Mouse (Mus musculus): Measurements from ENCODE around the gene Slc22a15. TPM values are rescaled to one million over a fixed set of nuclear protein-coding genes. Genes with fewer than 3 reads are reported as not detected.

Slc22a15 gene
- 7.0 and 8.0 TPM in 2 replicates for polyA plus RNA-seq (2012; rRNA removed)

DNA sequence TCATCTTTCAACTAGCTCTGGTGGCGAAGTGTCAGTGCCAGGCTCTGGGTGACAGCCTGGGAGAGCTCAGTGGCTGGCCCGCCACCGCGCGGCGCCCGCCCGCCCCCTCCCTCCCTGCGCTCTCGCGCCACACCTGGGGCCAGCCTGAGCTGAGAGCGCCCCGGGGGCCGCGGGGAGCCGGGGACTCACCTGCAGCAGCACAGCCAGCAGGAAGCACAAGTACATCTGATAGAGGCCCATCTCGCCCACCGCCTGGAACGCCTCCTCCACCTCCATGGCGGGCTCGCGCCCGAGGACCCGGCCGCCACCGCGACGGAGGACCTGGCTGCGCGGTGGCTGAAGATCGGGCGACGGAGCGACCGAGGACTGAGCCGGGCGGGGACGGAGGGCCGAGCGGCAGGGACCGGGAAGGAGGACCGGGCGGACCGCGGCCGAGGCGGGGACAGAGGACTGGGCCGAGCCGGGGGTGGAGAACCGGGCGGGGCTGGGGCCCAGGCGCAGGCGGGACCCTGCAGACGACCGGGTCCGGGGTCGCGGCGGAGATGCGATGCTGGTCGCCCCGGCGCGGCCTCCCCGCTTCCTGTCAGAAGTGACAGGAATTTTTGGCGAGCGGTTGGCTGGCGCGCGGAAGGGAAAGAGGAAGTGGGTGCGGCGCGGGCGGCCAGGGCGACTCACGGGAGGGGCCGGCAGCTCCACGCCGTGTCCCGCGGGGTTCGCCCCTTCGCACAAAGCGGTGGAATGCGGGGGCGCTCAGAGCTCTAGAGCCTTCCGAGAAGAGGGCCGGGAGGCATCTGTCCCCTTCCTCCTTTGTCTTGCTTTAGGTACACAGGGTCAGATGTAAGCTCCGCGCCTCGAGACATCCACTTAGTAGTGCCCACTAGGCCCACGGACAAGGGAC lies at the start of gene Slc22a15:
Slc22a15 (minus strand) TSS at position 611 of the 898 bp plus-strand sequence.
- DNase-seq = peak; percentile 71
- H3K27me3 ChIP-seq (ENCODE audit: control insufficient read depth, insufficient read depth, low read length) = no peaks in the 10 kb centered on the region
- no peaks in the 10 kb centered on the region for H3K36me3 ChIP-seq (ENCODE audit: control insufficient read depth, insufficient read depth, low read length)
- WGBS = under 1% methylated on average over 92 of the region's 92 CpGs
- H3K27ac ChIP-seq (ENCODE audit: control insufficient read depth, insufficient read depth, low read length) = no peak within 1 kb of the TSS
- TF ChIP-seq POLR2A (IDR thresholded peaks at IDR 0.05; ENCODE audit: control insufficient read depth, extremely low read depth, insufficient read depth, low read length, poor library complexity) (0 out of 2 replicates have a peak, but pooled peaks have one; percentile 30), CTCF (IDR thresholded peaks at IDR 0.05; ENCODE audit: borderline replicate concordance, control insufficient read depth, extremely low read depth, insufficient read depth, low read length, poor library complexity) (no peak)
- H3K4me3 ChIP-seq (ENCODE audit: control insufficient read depth, insufficient read depth, low read length) = peak within 1 kb of the TSS; percentile 84
- peaks cover 7% of the 10 kb centered on the region for H3K4me1 ChIP-seq (replicated peaks; ENCODE audit: control insufficient read depth, insufficient read depth, low read length)

DNA sequence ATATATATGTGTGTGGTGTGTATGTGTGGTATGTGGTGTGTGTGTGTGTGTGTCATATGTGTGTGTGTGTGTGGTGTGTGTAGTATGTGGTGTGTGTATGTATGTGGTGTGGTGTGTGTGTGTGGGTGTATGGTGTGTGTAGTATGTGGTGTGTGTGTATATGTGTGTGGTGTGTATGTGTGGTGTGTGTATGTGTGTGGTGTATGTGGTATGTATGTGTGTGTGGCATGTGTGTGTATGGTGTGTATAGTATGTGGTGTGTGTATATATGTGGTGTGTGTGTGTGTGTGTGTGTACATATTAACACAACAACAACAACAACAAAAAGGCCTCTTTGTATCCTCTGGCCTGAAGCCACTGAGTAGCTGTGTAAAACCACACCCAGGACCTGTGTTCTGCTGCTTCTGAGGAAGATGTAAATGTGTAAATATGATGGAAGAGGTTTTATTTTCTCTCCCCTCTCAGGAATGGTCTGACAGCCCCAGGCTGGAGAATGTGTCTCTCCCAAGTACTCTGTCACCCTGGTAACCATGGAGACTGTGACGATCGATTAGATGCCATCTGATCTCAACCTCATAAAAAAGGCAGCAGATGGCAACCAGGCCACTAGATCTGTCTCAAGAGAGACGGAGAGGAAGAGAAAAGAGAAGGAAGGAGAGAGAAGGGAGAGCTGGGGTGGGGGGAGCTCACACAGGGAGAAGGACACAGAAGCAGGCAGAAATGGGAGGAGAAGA lies 42.7 kb upstream of the Slc22a15 start:
- 66% methylated on average over 3 of the region's 3 CpGs for WGBS
- Histone ChIP-seq H3K27ac (ENCODE audit: control insufficient read depth, insufficient read depth, low read length) (no peak overlapping the region), H3K4me1 (replicated peaks; ENCODE audit: control insufficient read depth, insufficient read depth, low read length) (no peaks in the 10 kb centered on the region), H3K27me3 (ENCODE audit: control insufficient read depth, insufficient read depth, low read length) (no peaks in the 10 kb centered on the region), H3K36me3 (ENCODE audit: control insufficient read depth, insufficient read depth, low read length) (no peaks in the 10 kb centered on the region), H3K4me3 (ENCODE audit: control insufficient read depth, insufficient read depth, low read length) (no peak overlapping the region)
- TF ChIP-seq POLR2A (IDR thresholded peaks at IDR 0.05; ENCODE audit: control insufficient read depth, extremely low read depth, insufficient read depth, low read length, poor library complexity) (no peak), CTCF (IDR thresholded peaks at IDR 0.05; ENCODE audit: borderline replicate concordance, control insufficient read depth, extremely low read depth, insufficient read depth, low read length, poor library complexity) (no peak)
- no peak for DNase-seq

DNA sequence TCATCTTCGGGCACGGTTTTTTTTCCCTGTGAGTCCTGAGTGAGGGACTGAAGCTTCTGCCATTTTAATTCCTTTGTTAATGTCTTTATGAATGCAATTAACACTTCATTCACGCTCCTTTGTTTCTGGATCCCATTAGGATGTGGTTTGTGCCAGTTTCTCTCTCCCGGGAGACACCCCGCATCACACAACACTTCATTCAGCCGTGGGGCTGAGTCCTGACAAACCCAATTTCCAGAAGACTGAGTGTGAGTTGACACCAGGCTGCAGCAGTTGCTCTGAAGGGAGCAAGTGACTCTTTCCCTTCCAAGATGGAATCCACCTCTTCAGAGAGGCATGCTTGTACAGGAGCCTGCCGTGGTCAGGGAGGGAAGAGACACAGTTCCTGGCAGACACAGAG lies 40.1 kb upstream of the Slc22a15 start:
- TF ChIP-seq POLR2A (IDR thresholded peaks at IDR 0.05; ENCODE audit: control insufficient read depth, extremely low read depth, insufficient read depth, low read length, poor library complexity) (no peak), CTCF (IDR thresholded peaks at IDR 0.05; ENCODE audit: borderline replicate concordance, control insufficient read depth, extremely low read depth, insufficient read depth, low read length, poor library complexity) (no peak)
- WGBS = 80% methylated on average over 7 of the region's 7 CpGs
- Histone ChIP-seq H3K27me3 (ENCODE audit: control insufficient read depth, insufficient read depth, low read length) (no peaks in the 10 kb centered on the region), H3K4me1 (replicated peaks; ENCODE audit: control insufficient read depth, insufficient read depth, low read length) (no peaks in the 10 kb centered on the region), H3K36me3 (ENCODE audit: control insufficient read depth, insufficient read depth, low read length) (no peaks in the 10 kb centered on the region), H3K27ac (ENCODE audit: control insufficient read depth, insufficient read depth, low read length) (no peak overlapping the region), H3K4me3 (ENCODE audit: control insufficient read depth, insufficient read depth, low read length) (no peak overlapping the region)
- DNase-seq = no peak

DNA sequence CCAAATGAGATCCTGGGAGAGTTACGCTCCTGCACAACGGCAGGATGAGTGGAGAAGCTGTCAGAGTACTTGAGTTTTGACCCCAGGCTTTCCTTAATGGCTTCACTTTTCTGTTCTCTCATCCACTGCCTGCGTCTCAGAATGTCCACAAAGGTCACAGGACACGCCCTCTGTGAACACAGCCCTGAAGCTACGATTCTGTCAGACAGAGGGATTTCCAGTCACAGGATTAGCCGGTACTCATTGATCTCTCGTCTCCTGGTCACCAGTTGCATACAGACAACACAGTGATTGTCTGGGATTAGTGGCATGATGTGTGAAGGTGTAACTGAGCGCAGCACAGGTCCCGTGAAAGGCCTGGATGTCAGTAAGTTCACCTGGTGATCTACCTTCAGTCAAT lies 39.2 kb upstream of the Slc22a15 start:
- WGBS = 89% methylated on average over 9 of the region's 9 CpGs
- no peaks in the 10 kb centered on the region for H3K4me1 ChIP-seq (replicated peaks; ENCODE audit: control insufficient read depth, insufficient read depth, low read length)
- DNase-seq = no peak
- H3K4me3 ChIP-seq (ENCODE audit: control insufficient read depth, insufficient read depth, low read length) = no peak overlapping the region
- H3K27me3 ChIP-seq (ENCODE audit: control insufficient read depth, insufficient read depth, low read length) = no peaks in the 10 kb centered on the region
- H3K27ac ChIP-seq (ENCODE audit: control insufficient read depth, insufficient read depth, low read length) = no peak overlapping the region
- H3K36me3 ChIP-seq (ENCODE audit: control insufficient read depth, insufficient read depth, low read length) = no peaks in the 10 kb centered on the region
- TF ChIP-seq CTCF (IDR thresholded peaks at IDR 0.05; ENCODE audit: borderline replicate concordance, control insufficient read depth, extremely low read depth, insufficient read depth, low read length, poor library complexity) (no peak), POLR2A (IDR thresholded peaks at IDR 0.05; ENCODE audit: control insufficient read depth, extremely low read depth, insufficient read depth, low read length, poor library complexity) (no peak)

DNA sequence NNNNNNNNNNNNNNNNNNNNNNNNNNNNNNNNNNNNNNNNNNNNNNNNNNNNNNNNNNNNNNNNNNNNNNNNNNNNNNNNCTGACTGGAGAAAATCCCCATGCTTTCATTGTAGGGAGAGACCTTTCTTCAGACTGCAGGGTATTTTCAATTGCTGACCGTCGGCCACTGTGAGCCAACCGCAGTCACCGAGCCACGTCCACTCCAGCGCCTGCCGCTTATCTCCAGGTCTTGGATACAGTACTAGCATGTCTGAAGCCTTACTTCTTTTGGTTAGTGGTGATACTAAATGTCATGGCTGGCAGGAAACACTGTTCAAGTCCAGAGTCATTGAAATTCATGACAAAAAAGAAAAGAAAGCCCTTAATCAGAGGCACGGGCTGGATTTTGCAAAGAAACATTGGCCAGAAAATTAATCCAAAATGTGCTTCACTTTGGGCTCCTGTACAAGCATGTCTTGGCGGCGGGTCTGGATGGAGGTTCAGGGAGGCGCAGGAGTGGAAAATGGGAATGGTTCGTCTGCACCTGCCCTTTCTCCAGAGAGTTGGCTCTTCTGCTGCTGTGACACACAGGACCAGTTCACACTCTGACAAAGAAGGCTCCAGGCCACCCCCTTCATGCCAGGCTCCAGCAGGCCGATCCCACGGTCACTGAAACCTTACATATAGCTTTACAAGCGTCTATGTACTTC lies 37.0 kb upstream of the Slc22a15 start:
- TF ChIP-seq POLR2A (IDR thresholded peaks at IDR 0.05; ENCODE audit: control insufficient read depth, extremely low read depth, insufficient read depth, low read length, poor library complexity) (no peak), CTCF (IDR thresholded peaks at IDR 0.05; ENCODE audit: borderline replicate concordance, control insufficient read depth, extremely low read depth, insufficient read depth, low read length, poor library complexity) (no peak)
- 97% methylated on average over 15 of the region's 15 CpGs for WGBS

DNA sequence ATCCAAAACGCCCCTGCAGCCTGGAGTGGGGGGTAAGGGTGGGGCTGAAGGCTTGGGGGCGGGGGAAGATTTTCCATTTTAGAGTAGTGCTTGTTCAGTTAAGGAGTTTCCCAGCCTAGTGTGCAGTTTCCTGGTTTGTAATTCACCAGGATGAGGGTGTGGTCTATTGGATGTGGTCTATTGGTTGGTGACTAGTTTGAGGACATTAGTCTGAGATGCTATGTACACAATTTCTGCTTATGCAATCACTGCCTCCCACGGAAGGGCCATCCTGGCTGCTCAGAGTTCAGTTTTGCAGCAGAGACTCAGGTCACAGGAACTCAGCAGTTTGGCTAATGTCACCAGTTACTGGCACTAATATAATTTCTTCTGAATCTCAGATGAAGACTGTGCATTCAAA lies 33.8 kb upstream of the Slc22a15 start:
- Histone ChIP-seq H3K27me3 (ENCODE audit: control insufficient read depth, insufficient read depth, low read length) (no peaks in the 10 kb centered on the region), H3K4me3 (ENCODE audit: control insufficient read depth, insufficient read depth, low read length) (no peak overlapping the region), H3K27ac (ENCODE audit: control insufficient read depth, insufficient read depth, low read length) (no peak overlapping the region), H3K4me1 (replicated peaks; ENCODE audit: control insufficient read depth, insufficient read depth, low read length) (no peaks in the 10 kb centered on the region), H3K36me3 (ENCODE audit: control insufficient read depth, insufficient read depth, low read length) (no peaks in the 10 kb centered on the region)
- 82% methylated on average over 3 of the region's 3 CpGs for WGBS
- TF ChIP-seq CTCF (IDR thresholded peaks at IDR 0.05; ENCODE audit: borderline replicate concordance, control insufficient read depth, extremely low read depth, insufficient read depth, low read length, poor library complexity) (no peak), POLR2A (IDR thresholded peaks at IDR 0.05; ENCODE audit: control insufficient read depth, extremely low read depth, insufficient read depth, low read length, poor library complexity) (no peak)
- no peak for DNase-seq

More for the DNA sequence above, 37.0 kb upstream of the Slc22a15 start:
- no peaks in the 10 kb centered on the region for H3K27me3 ChIP-seq (ENCODE audit: control insufficient read depth, insufficient read depth, low read length)
- no peaks in the 10 kb centered on the region for H3K4me1 ChIP-seq (replicated peaks; ENCODE audit: control insufficient read depth, insufficient read depth, low read length)
- DNase-seq = no peak
- H3K36me3 ChIP-seq (ENCODE audit: control insufficient read depth, insufficient read depth, low read length) = no peaks in the 10 kb centered on the region
- no peak overlapping the region for H3K4me3 ChIP-seq (ENCODE audit: control insufficient read depth, insufficient read depth, low read length)
- H3K27ac ChIP-seq (ENCODE audit: control insufficient read depth, insufficient read depth, low read length) = no peak overlapping the region
